Mouse (Mus musculus) kidney, adult 2 months (tissue): ENCODE measurements at regions not wholly inside any gene's neighbourhood (a gene's known extent, or its start where the extent isn't known, plus 50 kb on each side); places are given as distances from the start of the nearest gene placed in this dataset.

Experiments
- CTCF ChIP-seq: fragments of 200-500 bp; conservative IDR thresholded peaks from 2 replicates; pipeline ENCODE4 v1.5.1; 2011; ENCODE audit warnings: low read depth, mild to moderate bottlenecking, control low read depth, low read length, moderate library complexity, mixed read lengths; ENCODE audit not compliant: insufficient read depth, insufficient read length
- POLR2A ChIP-seq: fragments of 200-500 bp; IDR thresholded peaks from one replicate; pipeline ENCODE4 v1.6.1; 2011; ENCODE audit warnings: low read depth, low read length, control low read depth

DNA sequence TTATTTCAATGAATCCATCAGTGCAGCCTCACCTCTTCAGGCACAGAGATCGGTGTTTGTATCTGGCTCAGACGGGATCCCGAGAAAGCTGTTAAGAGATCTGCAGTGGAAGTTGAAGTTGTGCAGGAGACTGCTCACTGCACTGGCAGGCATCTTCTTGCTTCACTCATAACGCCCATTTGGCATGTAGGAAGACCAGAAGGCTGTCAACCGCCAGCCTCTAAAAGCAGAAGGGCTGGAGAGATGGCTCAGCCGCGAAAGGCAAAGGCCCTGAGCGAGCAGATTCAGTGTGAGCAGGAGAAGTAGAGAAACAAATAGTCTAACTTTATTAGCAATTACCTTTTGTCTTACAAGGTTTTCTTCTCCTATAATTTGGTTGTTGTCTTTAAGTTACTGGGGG, 114.3 kb upstream of the Ankrd55 start:
- TF ChIP-seq POLR2A (no peak), CTCF (no peak)
